Mouse (Mus musculus): ENCODE data around the gene Vpreb2.
"Not testable (repeated sequence)": the region's sequence is repeated elsewhere in the genome, so short reads cannot be mapped to it uniquely, and the experiment has no call there.

Vpreb2 gene

GRCm38 (mm10) chr16:17986456-17987132 is 6.4 kb downstream of the Vpreb2 start:
- in situ Hi-C loops (cut with MseI, MboI): no loop called here

GRCm38 (mm10) chr16:17987703-17988102 is 7.5 kb downstream of the Vpreb2 start:
- in situ Hi-C loops (cut with MseI, MboI): no loop called here

- in situ Hi-C loops (cut with MseI, MboI): not testable (repeated sequence)
Measured at GRCm38 (mm10) chr16:17992321-17992720, 12.1 kb downstream of the Vpreb2 start.

GRCm38 (mm10) chr16:17999668-18000067 is 19.4 kb downstream of the Vpreb2 start:
- in situ Hi-C loops (cut with MseI, MboI): no loop called here

DNA sequence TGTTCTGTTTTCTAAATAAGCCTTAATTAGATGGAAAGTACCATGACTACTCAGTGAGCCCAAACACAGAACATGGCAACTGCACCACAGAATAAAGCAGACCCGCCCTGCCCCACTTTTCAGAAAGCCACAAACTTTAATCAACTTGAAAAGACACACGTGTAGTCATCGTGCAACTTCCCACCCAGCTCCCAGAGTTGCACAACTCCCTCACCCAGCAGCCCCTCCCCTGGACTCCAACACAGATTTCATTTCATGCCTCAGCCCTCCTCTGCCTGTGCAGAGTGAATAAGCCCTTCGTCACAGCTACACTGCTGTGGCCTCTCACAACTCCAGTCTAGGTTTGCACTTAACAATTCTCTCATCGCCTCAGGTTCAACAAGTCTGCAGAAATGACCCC is 24.4 kb downstream of the Vpreb2 start:
- in situ Hi-C loops (cut with MseI, MboI): no loop called here

GRCm38 (mm10) chr16:18007083-18007482 is 26.9 kb downstream of the Vpreb2 start:
- in situ Hi-C loops (cut with MseI, MboI): no loop called here

DNA sequence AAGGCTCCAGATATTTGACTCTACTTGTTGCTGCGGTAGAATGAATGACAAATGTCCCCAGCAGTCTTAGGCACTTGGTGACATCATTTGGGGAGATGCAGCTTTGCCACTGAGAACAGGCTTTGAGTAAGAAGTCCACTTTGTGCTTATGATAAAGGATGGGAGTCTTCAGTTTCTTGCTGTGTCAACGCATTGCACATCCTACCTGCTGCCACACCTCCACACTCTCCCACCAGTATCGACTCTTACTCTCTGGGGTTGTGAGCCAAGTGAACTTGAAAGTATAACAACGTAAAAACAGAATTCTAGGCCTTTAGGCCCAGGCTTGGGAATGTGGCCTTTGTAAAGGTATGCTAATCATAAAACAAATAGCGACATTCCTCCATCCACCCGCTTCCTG is 30.9 kb downstream of the Vpreb2 start:
- in situ Hi-C loops (cut with MseI, MboI): no loop called here

- in situ Hi-C loops (cut with MseI, MboI): not testable (repeated sequence)
Measured at GRCm38 (mm10) chr16:18016482-18016881, 36.3 kb downstream of the Vpreb2 start.

GRCm38 (mm10) chr16:18022780-18023557 is 42.7 kb downstream of the Vpreb2 start:
- in situ Hi-C loops (cut with MseI, MboI): no loop called here

GRCm38 (mm10) chr16:18027371-18027770 is 47.1 kb downstream of the Vpreb2 start:
- in situ Hi-C loops (cut with MseI, MboI): no loop called here

Data from mouse trophoblast stem cell (cell line).